Mouse (Mus musculus): ENCODE results near the gene Atxn1l.
"Not testable (repeated sequence)": the region's sequence is repeated elsewhere in the genome, so short reads cannot be mapped to it uniquely, and the experiment has no call there.

Atxn1l gene

DNA sequence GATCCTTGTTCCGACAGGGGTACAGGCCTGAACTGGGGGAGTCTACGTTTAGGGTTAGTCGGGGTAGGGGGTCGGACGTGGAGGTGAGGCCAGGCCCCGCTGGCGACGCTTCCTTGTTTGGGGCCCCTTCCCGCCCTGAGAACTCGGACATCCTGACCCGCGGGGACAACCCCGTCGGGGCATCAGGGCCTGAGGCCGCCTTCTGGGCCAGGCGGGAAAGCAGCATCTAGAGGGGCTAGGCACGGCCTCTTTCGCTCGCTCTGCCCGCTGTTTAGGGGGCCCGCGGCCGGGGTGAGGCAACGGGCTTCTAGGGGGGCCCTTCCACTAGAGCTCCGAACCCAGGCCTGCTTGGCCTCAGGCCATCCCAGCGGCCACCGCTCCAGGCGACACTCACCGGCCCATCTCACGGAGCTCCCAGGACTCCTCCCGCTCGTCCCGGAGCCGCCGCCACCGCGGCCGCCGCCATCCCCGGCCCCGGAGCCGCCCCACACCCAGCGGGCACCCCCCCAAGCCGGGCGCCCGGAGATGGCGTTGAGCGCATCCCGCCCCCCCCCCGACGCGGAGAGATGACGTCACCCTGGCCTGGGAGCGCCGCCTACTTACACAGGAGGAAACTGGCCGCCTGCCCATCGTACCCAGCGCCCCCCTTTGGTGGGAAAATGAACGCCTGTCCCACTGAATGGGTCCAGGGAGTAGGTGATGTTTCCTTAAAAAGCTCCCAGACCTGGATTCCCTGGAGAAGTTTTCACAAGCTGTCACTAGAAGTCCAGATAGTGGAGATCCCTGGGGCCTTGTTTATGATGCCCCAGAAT, at the start of gene Atxn1l:
Atxn1l (minus strand) TSS at position 503 of the 812 bp plus-strand sequence.
- DNase-seq: peak; percentile 88 to 92

- no peak for DNase-seq
Observed at GRCm38 (mm10) chr8:109780548-109780947, 43.0 kb upstream of the Atxn1l start.

DNA sequence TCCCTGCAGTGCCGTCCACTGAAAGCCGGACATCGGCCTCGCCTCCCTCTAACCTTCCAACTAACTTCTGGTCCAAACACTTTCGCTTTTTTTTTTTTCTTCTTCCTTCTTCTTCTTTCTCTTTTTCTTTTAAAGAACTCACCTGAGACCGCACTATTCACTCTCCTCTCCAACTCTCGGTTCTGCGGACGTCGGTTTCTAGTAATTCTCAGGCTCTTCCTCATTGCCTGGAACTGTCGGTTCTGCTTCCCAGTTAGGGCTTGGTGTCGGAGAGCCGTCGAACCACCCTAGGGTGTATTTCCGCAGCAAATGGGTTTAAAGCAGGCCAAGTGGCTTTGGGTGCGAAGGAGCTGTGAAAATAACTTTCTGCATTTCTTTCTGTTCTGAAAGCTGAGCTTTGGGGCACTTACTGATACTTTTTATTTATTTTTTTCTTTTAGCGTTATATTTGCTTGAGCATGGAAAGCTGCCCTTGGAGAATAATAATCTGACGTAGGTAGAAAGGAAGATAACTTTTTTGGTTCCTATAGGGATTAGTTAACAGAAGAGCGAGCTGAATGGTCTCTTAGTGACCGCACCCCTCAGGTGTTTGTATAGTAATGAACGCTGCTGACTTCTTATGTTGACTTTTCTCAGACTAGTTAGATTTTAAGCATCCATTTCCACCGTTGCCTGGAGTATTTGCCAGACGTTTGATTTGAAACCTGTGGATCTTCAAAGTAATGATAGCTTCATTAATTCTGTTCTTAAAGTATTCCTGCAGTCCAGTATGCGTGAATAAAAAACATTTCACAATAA, 42.1 kb upstream of the Atxn1l start:
- no peak for DNase-seq

- peak in 1 of 2 experiments; percentile 51 for DNase-seq
Observed at GRCm38 (mm10) chr8:109778993-109779421, 41.5 kb upstream of the Atxn1l start.

DNA sequence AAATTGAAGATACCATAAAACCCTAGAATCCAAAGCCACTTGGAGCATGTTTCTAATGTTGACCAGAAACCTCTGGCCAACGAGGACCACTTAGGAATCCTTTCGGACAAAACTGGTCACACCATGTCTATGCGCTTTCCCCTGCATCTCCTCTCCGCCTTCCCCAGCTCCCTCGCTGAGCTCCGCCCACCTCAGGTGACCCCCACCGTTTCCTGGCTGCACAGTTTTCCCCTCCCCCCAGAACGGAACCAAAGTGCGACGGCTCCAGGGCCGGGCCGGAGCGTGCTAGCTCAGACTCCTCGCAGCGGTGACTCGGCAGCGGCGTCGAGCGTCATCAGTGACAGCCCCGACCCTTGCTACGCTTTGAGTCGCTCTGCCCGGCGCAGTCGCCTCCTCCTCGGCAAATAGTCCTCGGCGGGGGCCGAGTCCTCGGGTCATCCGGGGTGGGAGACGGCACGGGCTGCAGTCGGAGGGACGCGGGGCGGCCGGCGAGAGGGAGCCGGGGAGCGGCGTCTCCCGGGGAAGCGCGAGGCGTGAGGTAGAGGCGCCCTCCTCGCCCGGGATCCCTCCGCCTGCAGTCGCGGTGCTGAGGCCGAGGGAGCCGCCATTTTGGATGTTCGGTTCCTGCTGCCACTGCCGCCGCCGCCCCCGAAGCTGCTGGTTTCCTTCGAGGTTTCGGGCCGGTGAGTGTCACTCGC, 40.9 kb upstream of the Atxn1l start, which contains the start of gene Ap1g1:
Ap1g1 (plus strand) TSS at position 275 of the 698 bp plus-strand sequence.
- peak; percentile 98 to 99 for DNase-seq

GRCm38 (mm10) chr8:109777851-109778250, 40.3 kb upstream of the Atxn1l start:
- DNase-seq: no peak

GRCm38 (mm10) chr8:109773154-109773553, 35.6 kb upstream of the Atxn1l start:
- no peak for DNase-seq

- no peak for DNase-seq
Observed at GRCm38 (mm10) chr8:109766081-109766480, 28.5 kb upstream of the Atxn1l start.

DNA sequence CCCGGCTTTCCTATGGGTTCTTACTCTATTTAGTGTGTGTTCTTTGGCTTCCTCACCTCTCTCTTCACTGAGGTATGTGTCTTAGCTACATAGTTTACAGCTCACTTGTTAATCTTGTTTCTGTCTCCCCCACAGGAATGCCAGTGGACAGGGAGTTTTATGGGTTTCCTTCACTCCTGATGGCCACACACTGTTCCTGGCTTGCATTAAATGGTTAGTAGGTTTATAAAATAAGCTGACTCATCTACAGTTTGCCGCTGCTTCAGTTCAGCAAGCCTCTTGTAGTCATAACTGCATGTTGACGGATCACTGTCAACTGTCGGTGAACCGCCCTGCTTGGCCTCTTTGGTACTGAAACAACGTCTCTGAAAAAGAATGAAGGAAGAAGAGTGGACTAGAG, 26.5 kb upstream of the Atxn1l start:
- DNase-seq: no peak

DNA sequence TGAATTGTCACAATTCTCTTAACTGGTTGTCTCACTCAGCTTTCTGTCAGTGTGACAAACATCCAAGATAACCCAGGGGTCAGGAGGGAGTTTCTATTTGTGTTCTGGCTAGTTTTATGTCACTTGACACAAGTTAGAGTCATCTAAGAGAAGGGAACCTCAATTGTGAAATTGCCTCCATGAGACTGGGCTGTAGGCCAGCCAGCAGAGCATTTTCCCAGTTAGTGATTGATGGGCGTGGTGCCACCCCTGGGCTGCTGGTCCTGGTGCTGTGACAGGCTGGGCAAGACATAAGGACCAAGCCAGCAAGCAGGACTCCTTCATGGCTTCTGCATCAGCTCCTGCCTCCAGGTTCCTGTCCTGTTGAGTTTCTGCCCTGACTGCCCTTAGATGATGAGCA, 22.7 kb upstream of the Atxn1l start:
- peak in 1 of 2 experiments; percentile 29 for DNase-seq

- no peak for DNase-seq
Observed at GRCm38 (mm10) chr8:109759426-109759825, 21.9 kb upstream of the Atxn1l start.

DNA sequence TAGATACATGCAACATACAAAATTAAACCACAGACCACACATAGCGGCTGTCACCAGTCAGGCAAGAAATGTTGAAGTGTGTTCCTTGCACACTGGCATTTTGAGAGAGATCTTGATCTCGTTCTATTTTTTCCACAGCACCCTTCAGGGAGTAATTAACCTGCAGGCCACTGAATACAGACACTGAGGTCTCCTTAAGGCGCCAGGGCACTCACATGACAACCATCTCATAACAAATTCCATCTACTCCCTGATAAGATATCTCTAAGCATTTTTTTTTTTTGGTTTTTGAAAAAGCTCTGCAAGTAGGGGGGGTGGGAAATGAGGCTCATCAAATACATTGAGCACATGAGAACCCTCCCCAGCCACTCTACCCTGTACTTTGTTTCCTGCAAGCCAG, 19.3 kb upstream of the Atxn1l start:
- DNase-seq: no peak

- DNase-seq: not testable (repeated sequence)
Observed at GRCm38 (mm10) chr8:109755554-109755953, 18.0 kb upstream of the Atxn1l start.

GRCm38 (mm10) chr8:109754696-109755095, 17.2 kb upstream of the Atxn1l start:
- DNase-seq: no peak

DNA sequence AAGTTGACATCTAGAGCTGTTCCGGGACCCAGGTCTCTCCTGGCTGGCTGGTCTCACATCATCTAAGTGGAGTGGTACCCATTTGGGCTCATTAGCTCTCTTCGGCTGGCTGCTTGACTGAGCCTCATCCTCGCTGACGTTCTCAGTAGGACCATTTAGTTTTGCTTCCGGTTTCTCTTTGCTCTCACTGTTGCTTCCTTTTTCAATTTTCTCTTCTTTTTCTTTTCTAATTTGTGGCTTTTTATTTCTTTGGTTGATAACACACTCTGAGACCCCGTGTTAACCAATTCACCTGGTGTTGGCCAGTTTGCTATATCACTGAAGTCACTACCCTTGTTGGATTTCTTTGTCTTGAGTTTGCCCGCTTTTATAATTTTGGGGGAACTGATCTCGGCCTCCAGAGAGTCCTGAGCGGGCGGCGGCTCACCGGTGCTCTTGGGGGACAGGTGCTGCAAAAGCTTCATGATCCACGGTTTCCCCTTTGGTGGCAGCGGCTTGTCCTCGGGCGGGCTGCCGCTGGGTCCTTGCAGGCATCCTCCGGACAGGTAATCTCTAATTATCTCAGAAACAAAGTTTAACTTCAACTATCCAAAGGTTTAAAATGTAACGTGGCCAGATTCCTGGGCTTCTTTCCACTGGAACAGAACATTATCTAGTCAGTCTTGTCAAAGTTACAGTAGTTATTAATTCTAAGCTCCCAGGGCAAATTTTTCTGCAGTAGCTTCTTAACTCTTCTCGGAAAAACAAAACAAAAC, 14.4 kb upstream of the Atxn1l start:
- no peak for DNase-seq

DNA sequence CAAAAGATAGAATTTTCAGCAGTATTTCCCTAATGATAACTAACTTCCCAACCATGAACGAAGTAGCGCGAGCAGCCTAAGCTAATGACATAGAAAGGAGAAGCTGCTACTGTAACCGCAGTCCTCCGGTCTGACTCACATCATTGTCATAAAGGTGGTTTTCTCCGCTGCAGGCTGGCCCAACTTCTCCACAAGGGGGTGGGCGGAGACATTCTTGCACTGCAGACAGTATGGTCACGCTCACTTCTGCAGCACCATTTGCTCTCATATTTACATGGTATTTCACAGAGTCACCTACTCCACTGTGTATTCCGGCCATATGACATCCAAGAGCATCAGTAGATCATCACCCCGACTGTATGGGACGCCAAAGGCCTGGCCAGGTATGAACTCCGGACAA, 13.2 kb upstream of the Atxn1l start:
- peak; percentile 70 to 75 for DNase-seq

GRCm38 (mm10) chr8:109750274-109750673, 12.7 kb upstream of the Atxn1l start:
- DNase-seq: no peak

DNA sequence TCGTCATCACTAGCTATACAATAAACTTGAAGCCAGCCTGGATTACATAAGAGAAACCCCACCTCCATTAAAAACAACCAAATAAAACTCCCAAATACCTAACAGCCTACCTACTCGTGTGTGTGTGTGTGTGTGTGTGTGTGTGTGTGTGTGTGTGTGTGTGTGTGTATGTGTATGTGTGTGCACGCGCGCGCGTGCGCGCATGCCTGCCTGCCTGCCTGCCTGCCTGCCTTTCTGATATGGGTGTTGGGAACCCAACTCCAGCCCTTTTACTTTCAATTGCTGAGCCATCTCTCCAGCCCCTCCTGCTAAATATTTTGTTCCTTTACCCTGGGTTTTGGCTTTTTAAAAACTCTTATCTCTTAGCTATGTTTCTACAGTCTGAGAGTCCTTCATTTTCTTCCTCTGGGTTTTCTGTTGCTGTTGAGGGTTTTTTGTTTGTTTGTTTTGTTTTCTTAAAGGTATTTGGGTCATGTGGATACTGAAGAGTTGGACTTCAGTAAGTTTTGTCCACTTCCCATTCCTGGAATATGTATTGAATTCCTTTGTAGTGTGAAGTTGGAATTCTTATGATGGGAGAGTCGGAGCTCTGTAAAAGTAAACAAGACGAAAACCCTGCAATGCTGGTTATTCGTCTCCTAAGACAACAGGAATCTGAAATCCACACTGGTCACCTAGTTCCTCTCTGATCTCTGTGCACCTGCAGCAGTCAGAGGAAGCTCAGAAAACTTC, 10.1 kb upstream of the Atxn1l start:
- no peak for DNase-seq

GRCm38 (mm10) chr8:109738049-109738380, 476 bp upstream of the Atxn1l start:
- no peak for DNase-seq

GRCm38 (mm10) chr8:109736819-109737218, 720 bp downstream of the Atxn1l start:
- no peak for DNase-seq

GRCm38 (mm10) chr8:109734018-109734417, 3.5 kb downstream of the Atxn1l start:
- no peak for DNase-seq

- no peak for DNase-seq
Observed at GRCm38 (mm10) chr8:109731012-109731411, 6.5 kb downstream of the Atxn1l start.

All from lung, postnatal 4 days (tissue).